Mouse (Mus musculus) naive thymus-derived CD4-positive, alpha-beta T cell, adult 2 months (primary cell): ENCODE measurements around the gene Ctnnal1.

Experiments
- DNase-seq: peaks from one replicate; pipeline ENCODE4 v3.0.0-alpha.2; 2011; ENCODE audit warnings: low read depth

Ctnnal1 gene

GRCm38 (mm10) chr4:56802669-56803150 is 62.3 kb downstream of the Ctnnal1 start:
- no peak for DNase-seq

DNA sequence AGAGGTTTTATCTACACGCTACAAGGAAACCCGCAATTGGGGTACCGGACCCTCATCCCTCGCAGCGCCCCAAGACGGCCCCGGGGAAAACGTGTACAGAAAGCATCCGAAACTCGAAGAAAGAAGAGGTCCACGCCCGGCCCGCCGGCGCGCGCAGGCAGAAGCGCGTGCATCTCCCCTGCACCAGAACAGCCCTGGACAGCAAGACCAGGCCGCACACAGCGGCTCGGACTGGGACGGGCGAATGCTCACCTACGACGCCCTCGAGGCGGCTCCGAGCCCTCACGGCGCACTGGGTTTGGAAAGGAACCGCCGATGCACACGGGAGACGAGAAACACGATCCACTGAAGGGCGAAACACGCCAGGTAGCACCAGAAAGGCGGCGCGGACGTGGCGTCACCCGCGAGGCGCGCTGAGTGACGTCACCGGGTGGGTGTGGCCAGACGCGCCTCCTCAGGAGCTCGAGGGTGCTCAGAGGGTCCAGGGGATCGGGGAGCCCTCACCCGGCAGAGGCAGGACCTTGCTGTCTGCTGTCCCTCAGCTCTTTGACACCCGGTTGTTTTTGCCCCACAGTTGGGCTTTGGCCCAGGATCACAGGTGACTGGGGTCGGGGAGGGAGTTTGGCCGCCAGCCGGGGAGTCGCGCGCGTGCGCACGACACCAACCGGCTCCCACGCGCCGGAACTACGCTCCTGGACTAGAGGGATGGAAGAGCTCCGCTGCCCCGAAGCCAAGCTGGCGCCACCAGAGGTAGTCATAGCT is 62.9 kb downstream of the Ctnnal1 start, which contains the start of the genes Elp1 and Fam206a:
Elp1 (minus strand) TSS at position 425 of the 762 bp plus-strand sequence.
Fam206a (plus strand) TSS at position 439 of the 762 bp plus-strand sequence.
- DNase-seq: peak; percentile 96

DNA sequence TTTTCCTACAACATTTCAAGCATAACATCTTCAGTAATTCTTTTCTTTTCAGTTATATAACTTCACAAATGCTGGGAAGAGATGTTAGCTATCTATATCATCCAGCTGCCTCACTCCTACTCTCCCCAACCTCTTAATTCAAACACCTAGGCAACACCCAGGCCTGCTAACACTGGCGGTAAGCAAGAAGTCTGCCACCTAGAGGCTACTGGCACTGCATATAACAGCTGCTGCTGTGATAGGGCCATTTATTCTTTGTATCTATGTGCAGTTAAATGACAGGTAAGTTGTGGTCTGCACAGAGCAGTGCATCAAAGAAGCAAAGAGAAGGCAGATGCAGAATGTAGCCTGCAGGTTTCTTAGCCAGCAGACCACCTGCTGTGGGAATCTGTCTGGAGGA is 73.6 kb downstream of the Ctnnal1 start:
- peak; percentile 14 for DNase-seq

DNA sequence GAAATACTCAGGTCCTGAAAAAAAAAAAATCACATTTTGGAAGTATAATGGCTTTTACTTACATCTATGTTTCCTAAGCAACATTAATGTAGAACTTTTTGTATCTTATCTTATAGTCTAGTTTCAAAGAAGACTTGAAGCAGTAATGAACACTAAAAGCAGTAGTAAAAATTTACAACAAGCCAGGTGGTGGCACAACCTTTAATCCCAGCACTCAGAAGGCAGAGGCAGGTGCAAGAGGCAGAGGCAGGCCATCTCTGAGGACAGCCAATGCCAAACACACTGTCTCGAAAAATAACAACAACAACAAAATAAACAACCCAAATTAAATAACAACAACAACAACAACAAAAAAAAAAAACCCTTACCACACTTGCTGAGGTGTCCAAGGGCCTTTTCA is 93.9 kb downstream of the Ctnnal1 start:
- no peak for DNase-seq

GRCm38 (mm10) chr4:56768913-56769312 is 96.1 kb downstream of the Ctnnal1 start:
- DNase-seq: no peak

DNA sequence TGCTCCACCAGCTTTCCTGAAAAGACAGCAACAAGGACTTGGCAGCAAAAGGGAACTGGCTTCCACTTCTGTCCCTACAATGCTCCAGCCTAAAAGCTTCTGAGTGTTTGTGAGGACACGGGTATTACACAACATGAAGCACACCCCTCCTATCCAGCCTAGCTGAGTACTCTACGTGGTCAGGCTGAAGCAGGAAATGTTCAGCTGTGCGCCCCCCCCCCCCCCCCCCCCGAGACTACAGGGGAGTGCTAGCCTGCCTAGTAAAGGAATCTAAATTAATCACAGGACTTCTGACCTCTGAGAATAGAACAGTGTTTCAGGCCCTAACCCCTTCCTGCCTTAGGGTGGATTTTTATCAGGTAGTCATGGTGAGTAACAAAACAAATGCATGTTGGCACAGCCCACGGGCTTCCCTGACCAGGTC is 97.1 kb downstream of the Ctnnal1 start:
- DNase-seq: no peak
